Mouse (Mus musculus) G1E (cell line): ENCODE data around the gene Eif2s1.

Source experiments
- CTCF ChIP-seq: IDR thresholded peaks from 2 replicates; pipeline ENCODE4 v1.5.1; 2012; ENCODE audit warnings: low read depth, low read length, inconsistent platforms, mixed read lengths
- GATA1 ChIP-seq: IDR thresholded peaks from 2 replicates; pipeline ENCODE4 v1.6.1; 2012; ENCODE audit warnings: borderline replicate concordance, low read length, inconsistent platforms, mixed read lengths
- GATA2 ChIP-seq: IDR thresholded peaks from 2 replicates; pipeline ENCODE4 v1.6.1; 2012; ENCODE audit warnings: low read depth, low read length, inconsistent platforms, borderline replicate concordance
- POLR2AphosphoS5 ChIP-seq: IDR thresholded peaks from 2 replicates; pipeline ENCODE4 v1.6.1; 2012; ENCODE audit warnings: low read depth, low read length, inconsistent platforms; ENCODE audit not compliant: insufficient replicate concordance
- TAL1 ChIP-seq: conservative IDR thresholded peaks from 2 replicates; pipeline ENCODE4 v1.6.1; 2012; ENCODE audit warnings: low read depth, low read length, inconsistent platforms, mixed read lengths

GRCm38 (mm10) chr12:78927287-78927686 is 65.7 kb downstream of the Eif2s1 start:
- no peak for TF ChIP-seq CTCF
- no peak for TF ChIP-seq GATA1
- no peak for TF ChIP-seq TAL1
- no peak for TF ChIP-seq GATA2
- TF ChIP-seq POLR2AphosphoS5, result no peak
